Mouse (Mus musculus): ENCODE results near the gene Slc35f1. TPM values are rescaled to one million over a fixed set of nuclear protein-coding genes. Genes with fewer than 3 reads are reported as not detected.

Gene Slc35f1
- polyA plus RNA-seq, 1 experiment, result not detected

- no peak overlapping the region for H3K4me3 ChIP-seq (ENCODE audit: insufficient read depth, poor library complexity, severe bottlenecking)
- no peak overlapping the region for H3ac ChIP-seq (ENCODE audit: control insufficient read depth, insufficient read length, low read depth)
- no peaks in the 10 kb centered on the region for H3K79me2 ChIP-seq (ENCODE audit: control insufficient read depth, insufficient read depth)
- H3K79me3 ChIP-seq (ENCODE audit: low read depth), result no peaks in the 10 kb centered on the region
- TF ChIP-seq FOSL1 (IDR thresholded peaks at IDR 0.05; ENCODE audit: insufficient read depth, low read length, poor library complexity, severe bottlenecking) (no peak), CEBPB (IDR thresholded peaks at IDR 0.05; ENCODE audit: low read depth) (no peak), MAX (IDR thresholded peaks at IDR 0.05) (no peak), MYOD1 (IDR thresholded peaks at IDR 0.05; ENCODE audit: control insufficient read depth, insufficient read length, low read depth) (no peak), USF1 (IDR thresholded peaks at IDR 0.05; ENCODE audit: low read depth) (no peak), MYOG (IDR thresholded peaks at IDR 0.05; ENCODE audit: control insufficient read depth, extremely low read depth, insufficient read length) (no peak), CTCF (IDR thresholded peaks at IDR 0.05; ENCODE audit: control insufficient read depth, insufficient read depth, insufficient read length) (no peak)
- H3K36me3 ChIP-seq (ENCODE audit: control insufficient read depth, insufficient read depth), result no peaks in the 10 kb centered on the region
- no peaks in the 10 kb centered on the region for H3K27me3 ChIP-seq (ENCODE audit: control insufficient read depth, insufficient read depth, insufficient read length)
These were observed 150.5 kb downstream of the Slc35f1 start for GRCm38 (mm10) chr10:52840819-52841218.

GRCm38 (mm10) chr10:52851994-52852393 is 161.7 kb downstream of the Slc35f1 start:
- H3K36me3 ChIP-seq (ENCODE audit: control insufficient read depth, insufficient read depth), result no peaks in the 10 kb centered on the region
- H3K79me2 ChIP-seq (ENCODE audit: control insufficient read depth, insufficient read depth), result no peaks in the 10 kb centered on the region
- no peaks in the 10 kb centered on the region for H3K79me3 ChIP-seq (ENCODE audit: low read depth)
- TF ChIP-seq FOSL1 (IDR thresholded peaks at IDR 0.05; ENCODE audit: insufficient read depth, low read length, poor library complexity, severe bottlenecking) (no peak), MYOD1 (IDR thresholded peaks at IDR 0.05; ENCODE audit: control insufficient read depth, insufficient read length, low read depth) (no peak), CEBPB (IDR thresholded peaks at IDR 0.05; ENCODE audit: low read depth) (no peak), MAX (IDR thresholded peaks at IDR 0.05) (no peak)
- no peaks in the 10 kb centered on the region for H3K27me3 ChIP-seq (ENCODE audit: control insufficient read depth, insufficient read depth, insufficient read length)
- H3K4me3 ChIP-seq (ENCODE audit: insufficient read depth, poor library complexity, severe bottlenecking), result no peak overlapping the region
- no peak overlapping the region for H3ac ChIP-seq (ENCODE audit: control insufficient read depth, insufficient read length, low read depth)

DNA sequence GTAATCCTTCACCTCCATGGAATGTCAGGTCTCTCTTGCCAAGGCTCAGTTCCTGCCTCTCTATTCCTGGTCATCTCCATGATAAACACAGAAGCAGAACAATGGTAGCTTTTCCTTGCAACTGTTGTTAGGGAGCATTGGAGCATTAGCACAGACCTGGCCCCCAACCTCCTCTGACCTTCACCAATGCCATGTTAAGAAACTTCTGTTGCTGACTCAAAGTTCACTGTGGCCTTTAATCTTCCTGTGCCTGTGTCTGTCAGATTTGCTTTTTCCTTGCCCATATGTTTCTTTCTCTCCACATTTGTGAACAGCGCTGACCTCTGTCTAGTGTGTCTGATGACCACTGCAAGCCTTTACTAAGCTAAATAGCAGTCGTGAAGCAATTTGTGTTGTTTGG is 170.5 kb downstream of the Slc35f1 start:
- Histone ChIP-seq H3K27me3 (ENCODE audit: control insufficient read depth, insufficient read depth, insufficient read length) (no peaks in the 10 kb centered on the region), H3K79me2 (ENCODE audit: control insufficient read depth, insufficient read depth) (no peaks in the 10 kb centered on the region), H3K4me3 (ENCODE audit: insufficient read depth, poor library complexity, severe bottlenecking) (no peak overlapping the region), H3K79me3 (ENCODE audit: low read depth) (no peaks in the 10 kb centered on the region), H3ac (ENCODE audit: control insufficient read depth, insufficient read length, low read depth) (no peak overlapping the region), H3K36me3 (ENCODE audit: control insufficient read depth, insufficient read depth) (no peaks in the 10 kb centered on the region)
- TF ChIP-seq MAX (IDR thresholded peaks at IDR 0.05) (no peak), MYOD1 (IDR thresholded peaks at IDR 0.05; ENCODE audit: control insufficient read depth, insufficient read length, low read depth) (no peak), MYOG (IDR thresholded peaks at IDR 0.05; ENCODE audit: control insufficient read depth, extremely low read depth, insufficient read length) (no peak), CTCF (IDR thresholded peaks at IDR 0.05; ENCODE audit: control insufficient read depth, insufficient read depth, insufficient read length) (no peak), USF1 (IDR thresholded peaks at IDR 0.05; ENCODE audit: low read depth) (no peak), CEBPB (IDR thresholded peaks at IDR 0.05; ENCODE audit: low read depth) (no peak)

DNA sequence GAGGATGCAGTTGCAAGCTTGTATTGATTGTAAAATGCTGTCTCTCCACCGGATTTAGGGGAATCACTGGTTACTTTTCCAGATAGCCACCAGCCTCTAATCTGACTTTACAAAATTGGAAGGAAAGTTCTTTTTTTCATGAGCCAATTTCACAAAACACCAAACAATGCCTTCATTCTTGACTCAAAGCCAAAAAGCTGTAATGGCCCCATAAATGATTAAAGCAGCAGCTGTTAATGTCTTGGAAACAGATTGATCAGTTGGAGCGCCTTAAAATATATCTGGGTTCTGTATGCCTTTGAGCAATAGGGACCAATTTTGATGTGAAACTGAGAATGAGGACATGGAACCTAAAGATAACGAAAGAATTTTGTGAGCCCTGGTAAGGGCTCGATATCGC is 174.6 kb downstream of the Slc35f1 start:
- no peak overlapping the region for H3K4me3 ChIP-seq (ENCODE audit: insufficient read depth, poor library complexity, severe bottlenecking)
- no peaks in the 10 kb centered on the region for H3K36me3 ChIP-seq (ENCODE audit: control insufficient read depth, insufficient read depth)
- no peak overlapping the region for H3ac ChIP-seq (ENCODE audit: control insufficient read depth, insufficient read length, low read depth)
- no peaks in the 10 kb centered on the region for H3K79me2 ChIP-seq (ENCODE audit: control insufficient read depth, insufficient read depth)
- H3K79me3 ChIP-seq (ENCODE audit: low read depth), result no peaks in the 10 kb centered on the region
- no peaks in the 10 kb centered on the region for H3K27me3 ChIP-seq (ENCODE audit: control insufficient read depth, insufficient read depth, insufficient read length)
- TF ChIP-seq CEBPB (IDR thresholded peaks at IDR 0.05; ENCODE audit: low read depth) (no peak), MYOG (IDR thresholded peaks at IDR 0.05; ENCODE audit: control insufficient read depth, extremely low read depth, insufficient read length) (no peak), USF1 (IDR thresholded peaks at IDR 0.05; ENCODE audit: low read depth) (no peak)

- Histone ChIP-seq H3K4me3 (ENCODE audit: insufficient read depth, poor library complexity, severe bottlenecking) (no peak overlapping the region), H3K27me3 (ENCODE audit: control insufficient read depth, insufficient read depth, insufficient read length) (no peaks in the 10 kb centered on the region), H3K79me2 (ENCODE audit: control insufficient read depth, insufficient read depth) (no peaks in the 10 kb centered on the region), H3K79me3 (ENCODE audit: low read depth) (no peaks in the 10 kb centered on the region), H3K36me3 (ENCODE audit: control insufficient read depth, insufficient read depth) (no peaks in the 10 kb centered on the region), H3ac (ENCODE audit: control insufficient read depth, insufficient read length, low read depth) (no peak overlapping the region)
- TF ChIP-seq MAX (IDR thresholded peaks at IDR 0.05), result no peak
- no peak for TF ChIP-seq MYOG (IDR thresholded peaks at IDR 0.05; ENCODE audit: control insufficient read depth, extremely low read depth, insufficient read length)
- TF ChIP-seq USF1 (IDR thresholded peaks at IDR 0.05; ENCODE audit: low read depth), result no peak
- no peak for TF ChIP-seq MYOD1 (IDR thresholded peaks at IDR 0.05; ENCODE audit: control insufficient read depth, insufficient read length, low read depth)
- no peak for TF ChIP-seq CTCF (IDR thresholded peaks at IDR 0.05; ENCODE audit: control insufficient read depth, insufficient read depth, insufficient read length)
- TF ChIP-seq CEBPB (IDR thresholded peaks at IDR 0.05; ENCODE audit: low read depth), result no peak
- no peak for TF ChIP-seq FOSL1 (IDR thresholded peaks at IDR 0.05; ENCODE audit: insufficient read depth, low read length, poor library complexity, severe bottlenecking)
These were observed 180.8 kb downstream of the Slc35f1 start for GRCm38 (mm10) chr10:52871110-52871509.

GRCm38 (mm10) chr10:52874133-52874532 is 183.8 kb downstream of the Slc35f1 start:
- Histone ChIP-seq H3K27me3 (ENCODE audit: control insufficient read depth, insufficient read depth, insufficient read length) (no peaks in the 10 kb centered on the region), H3K4me3 (ENCODE audit: insufficient read depth, poor library complexity, severe bottlenecking) (no peak overlapping the region), H3ac (ENCODE audit: control insufficient read depth, insufficient read length, low read depth) (no peak overlapping the region), H3K79me2 (ENCODE audit: control insufficient read depth, insufficient read depth) (no peaks in the 10 kb centered on the region), H3K79me3 (ENCODE audit: low read depth) (no peaks in the 10 kb centered on the region), H3K36me3 (ENCODE audit: control insufficient read depth, insufficient read depth) (no peaks in the 10 kb centered on the region)
- TF ChIP-seq CTCF (IDR thresholded peaks at IDR 0.05; ENCODE audit: control insufficient read depth, insufficient read depth, insufficient read length) (no peak), MYOG (IDR thresholded peaks at IDR 0.05; ENCODE audit: control insufficient read depth, extremely low read depth, insufficient read length) (no peak)
